14 mouse cellular contexts compared by ENCODE assay signal in genomic region chr2:30629860-30630259, GRCm38 (mm10). TPM values are rescaled to one million over a fixed set of nuclear protein-coding genes. Genes with fewer than 3 reads are reported as not detected.
A peak's percentile ranks its signal among the peaks of the same experiment; 100 is the strongest.
DNase-seq lines count a peak whose midpoint lies in the region; ATAC-seq lines count a peak whose summit lies in the region.
"Had no signal": no experiment of that assay in that cellular context is flagged by ENCODE, and none has a peak within 500 bp of the region (broad histone marks: within the 10 kb centered on the region; RNA-seq: fewer than 3 reads in every experiment).

No protein-coding gene starts in this region.

- no peaks in the 10 kb centered on the region for H3K9me3 ChIP-seq in forebrain, embryonic 10.5 days
- H3K9me3 ChIP-seq in forebrain, embryonic 11.5 days (ENCODE audit: control insufficient read depth, low read length) = no peaks in the 10 kb centered on the region
- H3K9me3 ChIP-seq in forebrain, embryonic 16.5 days (ENCODE audit: control insufficient read depth, low read length) = no peaks in the 10 kb centered on the region
- H3K9me3 ChIP-seq in limb, embryonic 10.5 days (replicated peaks) = no peaks in the 10 kb centered on the region
- H3K9me3 ChIP-seq in neural tube, embryonic 14.5 days (ENCODE audit: control insufficient read depth, low read length) = no peaks in the 10 kb centered on the region
- H3K9me3 ChIP-seq: liver, embryonic 12.5 days had no signal

- H3K27me3 ChIP-seq in forebrain, embryonic 10.5 days (ENCODE audit: poor library complexity, severe bottlenecking) = no peaks in the 10 kb centered on the region
- H3K27me3 ChIP-seq in forebrain, embryonic 11.5 days (ENCODE audit: control insufficient read depth, insufficient read depth, low read length) = no peaks in the 10 kb centered on the region
- no peaks in the 10 kb centered on the region for H3K27me3 ChIP-seq in forebrain, embryonic 16.5 days (replicated peaks; ENCODE audit: control insufficient read depth, insufficient read depth, low read length)
- no peaks in the 10 kb centered on the region for H3K27me3 ChIP-seq in limb, embryonic 10.5 days (ENCODE audit: low read depth, poor library complexity, severe bottlenecking)
- H3K27me3 ChIP-seq in neural tube, embryonic 14.5 days (ENCODE audit: control insufficient read depth, insufficient read depth, low read length) = no peaks in the 10 kb centered on the region
- H3K27me3 ChIP-seq: liver, embryonic 12.5 days had no signal

- no peak overlapping the region for H3K9ac ChIP-seq in forebrain, embryonic 11.5 days (ENCODE audit: low read length)
- H3K9ac ChIP-seq in forebrain, embryonic 16.5 days (replicated peaks; ENCODE audit: low read depth, low read length) = no peak overlapping the region
- no peak overlapping the region for H3K9ac ChIP-seq in neural tube, embryonic 14.5 days (replicated peaks; ENCODE audit: low read depth, low read length)
- H3K9ac ChIP-seq: liver, embryonic 12.5 days had no signal

- peaks cover 28% of the 10 kb centered on the region for H3K4me1 ChIP-seq in forebrain, embryonic 10.5 days
- H3K4me1 ChIP-seq in forebrain, embryonic 11.5 days (replicated peaks; ENCODE audit: control insufficient read depth, insufficient read depth, low read length) = peaks cover 4% of the 10 kb centered on the region; the same call in 1 of the 2 replicates
- peaks cover 23% of the 10 kb centered on the region for H3K4me1 ChIP-seq in forebrain, embryonic 16.5 days (replicated peaks; ENCODE audit: control insufficient read depth, insufficient read depth, low read length)
- peaks cover 30% of the 10 kb centered on the region for H3K4me1 ChIP-seq in limb, embryonic 10.5 days
- H3K4me1 ChIP-seq in neural tube, embryonic 14.5 days (ENCODE audit: control insufficient read depth, insufficient read depth, low read length) = peaks cover 17% of the 10 kb centered on the region; the same call in 1 of the 2 replicates
- H3K4me1 ChIP-seq: liver, embryonic 12.5 days had no signal

- H3K4me3 ChIP-seq in forebrain, embryonic 10.5 days = no peak overlapping the region
- no peak overlapping the region for H3K4me3 ChIP-seq in forebrain, embryonic 11.5 days (ENCODE audit: low read depth, low read length)
- no peak overlapping the region for H3K4me3 ChIP-seq in forebrain, embryonic 16.5 days (replicated peaks; ENCODE audit: low read length)
- H3K4me3 ChIP-seq in limb, embryonic 10.5 days = no peak overlapping the region
- no peak overlapping the region for H3K4me3 ChIP-seq in neural tube, embryonic 14.5 days (ENCODE audit: low read depth, low read length)
- H3K4me3 ChIP-seq: liver, embryonic 12.5 days had no signal

- DNase-seq in forebrain, embryonic 10.5 days (ENCODE audit: extremely low spot score, low spot score) = no peak
- no peak for DNase-seq in forebrain, embryonic 11.5 days (ENCODE audit: low spot score)
- DNase-seq in limb, embryonic 10.5 days (ENCODE audit: low spot score) = no peak
- DNase-seq in left cerebral cortex, postnatal 10 days (ENCODE audit: extremely low spot score in 1 of 2, low spot score in 2 of 2) = no peak
- DNase-seq in left cerebral cortex, adult 8-10 months (ENCODE audit: low spot score in 2 of 2) = no peak
- DNase-seq in gastrocnemius, postnatal 36 days = no peak
- DNase-seq: cerebellum, adult 18-20 months; heart, postnatal 36 days; kidney, adult 2 months; thymus, adult 2 months had no signal

- 79% methylated on average over 4 of the region's 4 CpGs for WGBS in forebrain, embryonic 10.5 days
- WGBS in forebrain, embryonic 11.5 days = 74% methylated on average over 4 of the region's 4 CpGs
- WGBS in forebrain, embryonic 16.5 days = 82% methylated on average over 4 of the region's 4 CpGs
- WGBS in limb, embryonic 10.5 days = 78% methylated on average over 4 of the region's 4 CpGs
- 66% methylated on average over 4 of the region's 4 CpGs for WGBS in neural tube, embryonic 14.5 days

- no peaks in the 10 kb centered on the region for H3K36me3 ChIP-seq in forebrain, embryonic 10.5 days (replicated peaks)
- H3K36me3 ChIP-seq in forebrain, embryonic 11.5 days (ENCODE audit: control insufficient read depth, insufficient read depth, low read length) = no peaks in the 10 kb centered on the region
- no peaks in the 10 kb centered on the region for H3K36me3 ChIP-seq in forebrain, embryonic 16.5 days (ENCODE audit: control insufficient read depth, insufficient read depth)
- H3K36me3 ChIP-seq in limb, embryonic 10.5 days = no peaks in the 10 kb centered on the region
- H3K36me3 ChIP-seq in neural tube, embryonic 14.5 days (ENCODE audit: control insufficient read depth, insufficient read depth, low read length) = no peaks in the 10 kb centered on the region
- H3K36me3 ChIP-seq: liver, embryonic 12.5 days had no signal

- no peak overlapping the region for H3K4me2 ChIP-seq in forebrain, embryonic 11.5 days (ENCODE audit: low read depth, low read length, severe bottlenecking)
- no peak overlapping the region for H3K4me2 ChIP-seq in forebrain, embryonic 16.5 days (ENCODE audit: low read length)
- H3K4me2 ChIP-seq in neural tube, embryonic 14.5 days (ENCODE audit: low read depth, low read length) = no peak overlapping the region
- H3K4me2 ChIP-seq: liver, embryonic 12.5 days had no signal

- intact Hi-C loops in left cerebral cortex, postnatal 10 days (cut with DNase I) = no loop called here
- intact Hi-C loops in gastrocnemius, postnatal 36 days (cut with DNase I) = no loop called here

- peak overlapping the region; percentile 65; the same call in 1 of the 2 replicates for H3K27ac ChIP-seq in forebrain, embryonic 10.5 days
- no peak overlapping the region for H3K27ac ChIP-seq in forebrain, embryonic 11.5 days (ENCODE audit: low read depth, low read length)
- H3K27ac ChIP-seq in forebrain, embryonic 16.5 days (ENCODE audit: low read length) = peak overlapping the region; percentile 72
- H3K27ac ChIP-seq in limb, embryonic 10.5 days = peak overlapping the region; percentile 79
- H3K27ac ChIP-seq in neural tube, embryonic 14.5 days (ENCODE audit: low read depth, low read length) = peak overlapping the region; percentile 88
- H3K27ac ChIP-seq: liver, embryonic 12.5 days had no signal

- ATAC-seq in forebrain, embryonic 11.5 days (replicated peaks; ENCODE audit: low FRiP score) = no peak
- peak; percentile 28; the same call in 1 of the 2 replicates for ATAC-seq in forebrain, embryonic 16.5 days
- ATAC-seq in neural tube, embryonic 14.5 days (ENCODE audit: low read depth) = peak; percentile 26; the same call in 1 of the 2 replicates
- ATAC-seq: liver, embryonic 12.5 days had no signal

RNA-seq across cellular contexts. Expression of gene Cstad, which starts 35.0 kb away (rescaled TPM):
- 0.35 TPM in 1 of 2 replicates, not detected in the other for polyA plus RNA-seq in forebrain, embryonic 10.5 days (2016; fragmentation: Nextera tagmentation; extraction: Ambion mirVana)
- polyA plus RNA-seq in forebrain, embryonic 11.5 days (2014; fragmentation: Nextera tagmentation; extraction: Ambion mirVana) = 0.57 and 0.71 TPM in 2 replicates
- 0.89 and 0.93 TPM in 2 replicates for polyA plus RNA-seq in forebrain, embryonic 16.5 days (2015; fragmentation: Nextera tagmentation; extraction: Ambion mirVana)
- polyA plus RNA-seq in limb, embryonic 10.5 days (2016; fragmentation: Nextera tagmentation; extraction: Ambion mirVana) = 0.55 and 0.95 TPM in 2 replicates
- polyA plus RNA-seq in neural tube, embryonic 14.5 days (2014; fragmentation: Nextera tagmentation; extraction: Ambion mirVana) = 1.2 and 1.3 TPM in 2 replicates
- 1 to 10 TPM; 3.1 to 4.8 TPM for total RNA-seq in left cerebral cortex, postnatal 10 days (2021)
- total RNA-seq in left cerebral cortex, adult 8-10 months (2022) = 1 to 10 TPM; 6.1 to 8.8 (median 8.0) TPM
- total RNA-seq in gastrocnemius, postnatal 36 days (2021) = 1 to 10 TPM; 2.5 to 3.4 TPM
- total RNA-seq: common myeloid progenitor, adult 5-6 weeks had no signal
